Mouse (Mus musculus): ENCODE data around the gene Mrps34.
A peak's percentile ranks its signal among the peaks of the same experiment; 100 is the strongest.

GRCm38 (mm10) chr17:24888862-24889261 is 6.1 kb upstream of the Mrps34 start:
- TF ChIP-seq CTCF (IDR thresholded peaks at IDR 0.05; ENCODE audit: insufficient read depth, low read length) (no peak), POLR2A (IDR thresholded peaks at IDR 0.05; ENCODE audit: borderline replicate concordance, extremely low read depth, low read depth, low read length) (peak; percentile 38; the same call in 1 of the 2 replicates)
